Mouse (Mus musculus) MEL (cell line): ENCODE data around the gene Crbn. TPM values are rescaled to one million over a fixed set of nuclear protein-coding genes. Genes with fewer than 3 reads are reported as not detected.

Source experiments
- DNase-seq: peaks from one replicate; pipeline ENCODE4 v3.0.0; 2011; ENCODE audit warnings: low read depth, low spot score
- H3K27ac ChIP-seq: 2 replicates; pipeline ENCODE4 v1.5.1; 2012; ENCODE audit warnings: low read depth, mild to moderate bottlenecking, control low read depth, low read length, moderate library complexity; ENCODE audit not compliant: control insufficient read depth
- H3K27me3 ChIP-seq, 2 experiments: fragments of 150-350 bp in 1 of 2; sonication (generic) in 1 of 2; 2 replicates each; pipeline ENCODE4 v1.6.1; 2012; ENCODE audit warnings: low read length in 2 of 2, mild to moderate bottlenecking in 2 of 2, improper control_type of control experiment in 1 of 2, moderate library complexity in 1 of 2; ENCODE audit not compliant: insufficient read depth in 2 of 2, control insufficient read depth in 1 of 2
- H3K36me3 ChIP-seq, 2 experiments: 2 replicates each; pipeline ENCODE4 v1.6.1; 2012 to 2014; ENCODE audit warnings: low read length in 2 of 2, improper control_type of control experiment in 1 of 2, inconsistent platforms in 1 of 2, mild to moderate bottlenecking in 1 of 2; ENCODE audit not compliant: insufficient read depth in 2 of 2, control insufficient read depth in 1 of 2
- H3K4me1 ChIP-seq, 2 experiments: fragments of 150-350 bp in 1 of 2; sonication (generic) in 1 of 2; 2 replicates each; pipeline ENCODE4 v1.6.1; 2012; ENCODE audit warnings: low read length in 2 of 2, improper control_type of control experiment in 1 of 2, mild to moderate bottlenecking in 1 of 2; ENCODE audit not compliant: insufficient read depth in 2 of 2, control insufficient read depth in 1 of 2
- H3K4me3 ChIP-seq, 2 experiments: fragments of 150-350 bp in 1 of 2; sonication (generic) in 1 of 2; 2 replicates each; pipeline ENCODE4 v1.5.1; 2012; ENCODE audit warnings: low read depth in 2 of 2, low read length in 2 of 2, mild to moderate bottlenecking in 2 of 2, moderate library complexity in 2 of 2, control low read depth in 1 of 2, improper control_type of control experiment in 1 of 2; ENCODE audit not compliant: control insufficient read depth in 1 of 2, insufficient read depth in 1 of 2
- H3K79me2 ChIP-seq: 2 replicates; pipeline ENCODE4 v1.6.1; 2012; ENCODE audit warnings: mild to moderate bottlenecking, low read length, moderate library complexity; ENCODE audit not compliant: control insufficient read depth, poor library complexity, insufficient read depth
- H3K9ac ChIP-seq: 2 replicates; pipeline ENCODE4 v1.6.1; 2012; ENCODE audit warnings: low read depth, mild to moderate bottlenecking, control low read depth, low read length, moderate library complexity; ENCODE audit not compliant: control insufficient read depth, poor library complexity, severe bottlenecking
- H3K9me3 ChIP-seq: fragments of 150-350 bp; sonication (generic); replicated peaks from 2 replicates; pipeline ENCODE4 v1.6.1; 2012; ENCODE audit warnings: mild to moderate bottlenecking, low read length, improper control_type of control experiment, moderate library complexity; ENCODE audit not compliant: insufficient read depth
- CHD1 ChIP-seq: IDR thresholded peaks from 2 replicates; pipeline ENCODE4 v1.6.1; 2012; ENCODE audit warnings: low read depth, mild to moderate bottlenecking, inconsistent platforms, low read length, improper control_type of control experiment
- CHD2 ChIP-seq: IDR thresholded peaks from 2 replicates; pipeline ENCODE4 v1.6.1; 2011; ENCODE audit warnings: low read length, improper control_type of control experiment
- E2F4 ChIP-seq: IDR thresholded peaks from 2 replicates; pipeline ENCODE4 v1.6.1; 2011; ENCODE audit warnings: low read depth, low read length, improper control_type of control experiment, borderline replicate concordance
- ETS1 ChIP-seq: IDR thresholded peaks from 2 replicates; pipeline ENCODE4 v1.6.1; 2012; ENCODE audit warnings: low read depth, mild to moderate bottlenecking, inconsistent platforms, low read length, improper control_type of control experiment, moderate library complexity
- GATA1 ChIP-seq: IDR thresholded peaks from 2 replicates; pipeline ENCODE4 v1.6.1; 2011; ENCODE audit warnings: low read depth, low read length, improper control_type of control experiment
- KAT2A ChIP-seq: conservative IDR thresholded peaks from 2 replicates; pipeline ENCODE4 v1.6.1; 2012; ENCODE audit warnings: low read depth, low read length, improper control_type of control experiment, inconsistent platforms
- MAX ChIP-seq: IDR thresholded peaks from 2 replicates; pipeline ENCODE4 v1.6.1; 2011; ENCODE audit warnings: low read length, improper control_type of control experiment
- MAZ ChIP-seq: IDR thresholded peaks from 2 replicates; pipeline ENCODE4 v1.6.1; 2012; ENCODE audit warnings: low read depth, mild to moderate bottlenecking, inconsistent platforms, low read length, improper control_type of control experiment
- MYC ChIP-seq: IDR thresholded peaks from 2 replicates; pipeline ENCODE4 v1.6.1; 2011; ENCODE audit warnings: low read depth, mild to moderate bottlenecking, low read length, improper control_type of control experiment, moderate library complexity
- NRF1 ChIP-seq: IDR thresholded peaks from 2 replicates; pipeline ENCODE4 v1.6.1; 2014; ENCODE audit warnings: low read depth, mild to moderate bottlenecking, inconsistent platforms, low read length, improper control_type of control experiment, moderate library complexity; ENCODE audit not compliant: poor library complexity, insufficient read depth, severe bottlenecking
- POLR2AphosphoS2 ChIP-seq: IDR thresholded peaks from 2 replicates; pipeline ENCODE4 v1.6.1; 2011; ENCODE audit warnings: low read length, improper control_type of control experiment
- RAD21 ChIP-seq: IDR thresholded peaks from 2 replicates; pipeline ENCODE4 v1.6.1; 2011; ENCODE audit warnings: mild to moderate bottlenecking, low read depth, low read length, improper control_type of control experiment
- RCOR1 ChIP-seq: IDR thresholded peaks from 2 replicates; pipeline ENCODE4 v1.6.1; 2012; ENCODE audit warnings: low read depth, mild to moderate bottlenecking, inconsistent platforms, low read length, improper control_type of control experiment
- SIN3A ChIP-seq: IDR thresholded peaks from 2 replicates; pipeline ENCODE4 v1.6.1; 2012; ENCODE audit warnings: low read length, improper control_type of control experiment, inconsistent platforms
- TCF12 ChIP-seq: IDR thresholded peaks from 2 replicates; pipeline ENCODE4 v1.6.1; 2014; ENCODE audit warnings: low read depth, mild to moderate bottlenecking, inconsistent platforms, low read length, improper control_type of control experiment, moderate library complexity
- USF1 ChIP-seq: IDR thresholded peaks from 2 replicates; pipeline ENCODE4 v1.6.1; 2014; ENCODE audit warnings: low read depth, mild to moderate bottlenecking, inconsistent platforms, low read length, improper control_type of control experiment, moderate library complexity
- USF2 ChIP-seq, 2 experiments: IDR thresholded peaks; 2 replicates each; pipeline ENCODE4 v1.6.1; 2011 to 2012; ENCODE audit warnings: improper control_type of control experiment in 2 of 2, low read length in 2 of 2, borderline replicate concordance in 1 of 2, inconsistent platforms in 1 of 2, low read depth in 1 of 2, mild to moderate bottlenecking in 1 of 2; ENCODE audit not compliant: insufficient read depth in 1 of 2
- ZC3H11A ChIP-seq: IDR thresholded peaks from 2 replicates; pipeline ENCODE4 v1.6.1; 2012; ENCODE audit warnings: low read depth, mild to moderate bottlenecking, inconsistent platforms, low read length, improper control_type of control experiment
- ZNF384 ChIP-seq: IDR thresholded peaks from 2 replicates; pipeline ENCODE4 v1.6.1; 2012; ENCODE audit warnings: low read depth, mild to moderate bottlenecking, inconsistent platforms, low read length, improper control_type of control experiment
- polyA plus RNA-seq, 2 experiments: library from polyadenylated mRNA; stranded (reverse) in 1 of 2; unstranded in 1 of 2; fragments of >175 nt in 1 of 2; fragments of >200 nt in 1 of 2; gene quantifications; 2 replicates each; pipeline versions ENCODE4 v1.2.1 to v1.2.4; 2012; ENCODE audit warnings: low replicate concordance in 2 of 2, low read depth in 1 of 2; ENCODE audit not compliant: insufficient read length in 2 of 2, insufficient read depth in 1 of 2, missing spikeins in 1 of 2
- total RNA-seq: library from RNA; depleted of rRNA; stranded (reverse); fragments of 300-350 nt; gene quantifications from 2 replicates; pipeline ENCODE4 v1.2.3, GENCODE M21; 2012

The Crbn gene
- total and polyA plus RNA-seq, 3 experiments, result 17.0 to 21.0 TPM; not detected in 1

GRCm38 (mm10) chr6:106793621-106794020 lies 6.3 kb downstream of the Crbn start:
- Histone ChIP-seq H3K4me3 (no peak overlapping the region), H3K9me3 (no peaks in the 10 kb centered on the region), H3K4me1 (no peaks in the 10 kb centered on the region), H3K27me3 (no peaks in the 10 kb centered on the region), H3K9ac (no peak overlapping the region), H3K79me2 (peaks cover 3% of the 10 kb centered on the region), H3K27ac (no peak overlapping the region), H3K36me3 (peaks cover 7% of the 10 kb centered on the region in 2 experiments)
- TF ChIP-seq TCF12, result no peak
- no peak for TF ChIP-seq KAT2A
- TF ChIP-seq ZNF384, result no peak
- no peak for TF ChIP-seq MYC
- TF ChIP-seq NRF1, result no peak
- no peak for TF ChIP-seq E2F4
- no peak for TF ChIP-seq GATA1
- TF ChIP-seq USF1, result no peak
- TF ChIP-seq MAZ, result no peak
- DNase-seq, result no peak

DNA sequence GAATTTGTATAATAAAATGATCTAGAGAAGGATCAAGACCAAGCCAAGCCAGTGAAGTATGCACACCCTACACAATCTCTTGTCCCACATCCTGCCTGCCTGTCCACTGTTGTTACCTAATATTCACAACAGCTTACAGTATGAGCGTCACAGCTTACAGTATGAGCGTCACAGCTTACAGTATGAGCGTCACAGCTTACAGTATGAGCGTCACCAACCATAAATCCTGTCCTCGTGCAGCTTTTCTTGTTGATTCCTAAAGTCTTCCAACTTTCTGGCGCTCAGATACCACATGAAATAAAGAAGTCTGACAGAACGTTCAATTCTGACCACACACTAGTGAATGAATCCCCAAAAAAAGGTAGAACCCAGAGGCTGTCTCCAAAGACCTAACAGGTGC lies 6.8 kb downstream of the Crbn start:
- Histone ChIP-seq H3K36me3 (peaks cover 3 to 7% of the 10 kb centered on the region in 2 experiments), H3K4me3 (no peak overlapping the region), H3K9me3 (no peaks in the 10 kb centered on the region), H3K27ac (no peak overlapping the region), H3K9ac (no peak overlapping the region), H3K4me1 (no peaks in the 10 kb centered on the region), H3K27me3 (no peaks in the 10 kb centered on the region), H3K79me2 (no peaks in the 10 kb centered on the region; the same call in 1 of the 2 replicates)
- DNase-seq, result no peak
- TF ChIP-seq CHD1 (no peak), ZNF384 (no peak), USF1 (no peak), RAD21 (no peak), MAZ (no peak), ETS1 (no peak), POLR2AphosphoS2 (no peak), CHD2 (no peak)

DNA sequence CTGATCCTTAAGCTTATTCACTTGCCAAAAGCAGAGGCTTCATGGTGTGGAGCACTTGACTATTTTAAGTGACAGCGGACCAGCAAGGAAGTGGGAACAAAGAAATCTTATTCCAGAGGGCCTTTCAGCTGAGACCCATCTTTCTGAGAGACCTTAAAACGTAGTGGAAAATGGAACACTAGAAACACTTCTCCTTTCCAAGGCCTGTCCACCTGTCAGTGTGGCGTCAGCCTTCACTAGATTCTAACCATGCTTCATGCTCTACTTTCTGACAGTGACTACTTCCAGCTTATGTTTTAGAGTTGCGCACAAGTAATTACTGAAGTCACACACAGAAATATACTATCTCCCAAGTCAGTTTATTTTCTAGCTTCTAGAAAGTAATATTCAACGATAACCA lies 7.4 kb downstream of the Crbn start:
- Histone ChIP-seq H3K79me2 (no peaks in the 10 kb centered on the region; the same call in 1 of the 2 replicates), H3K27me3 (no peaks in the 10 kb centered on the region), H3K36me3 (peaks cover 3 to 7% of the 10 kb centered on the region in 2 experiments), H3K9ac (no peak overlapping the region), H3K9me3 (no peaks in the 10 kb centered on the region), H3K4me1 (no peaks in the 10 kb centered on the region), H3K27ac (no peak overlapping the region), H3K4me3 (no peak overlapping the region)
- no peak for DNase-seq
- TF ChIP-seq USF2 (IDR thresholded peaks at IDR 0.05; ENCODE audit: borderline replicate concordance in 1 of 2, insufficient read depth in 1 of 2, low read depth in 1 of 2, low read length in 2 of 2) (no peak), MAX (no peak), ZC3H11A (no peak), RAD21 (no peak), MAZ (no peak), SIN3A (no peak), RCOR1 (no peak)
